Mouse (Mus musculus) gastrocnemius, postnatal 25 days (tissue): ENCODE data around the gene B4gat1. TPM values are rescaled to one million over a fixed set of nuclear protein-coding genes. Genes with fewer than 3 reads are reported as not detected.
A peak's percentile ranks its signal among the peaks of the same experiment; 100 is the strongest.

Source experiments
- DNase-seq: peaks from one replicate; pipeline ENCODE4 v3.0.0; 2022
- total RNA-seq, 2 experiments: library from RNA; stranded (reverse); gene quantifications; 1 replicate in 1 of 2; 2 replicates in 1 of 2; pipeline ENCODE4 v1.2.3; 2021

Gene B4gat1
- total RNA-seq, 2 experiments from 2014 or later, result 17.9 to 20.1 TPM

- no peak for DNase-seq
Observed at GRCm38 (mm10) chr19:5026111-5026510, 12.5 kb upstream of the B4gat1 start.

GRCm38 (mm10) chr19:5032686-5033085 lies 5.9 kb upstream of the B4gat1 start:
- DNase-seq, result no peak

GRCm38 (mm10) chr19:5036577-5036976 lies 2.0 kb upstream of the B4gat1 start:
- no peak for DNase-seq

- peak; percentile 59 for DNase-seq
Observed at GRCm38 (mm10) chr19:5037678-5038571, 701 bp upstream of the B4gat1 start.

- DNase-seq, result no peak
Observed at GRCm38 (mm10) chr19:5039301-5040114, 882 bp downstream of the B4gat1 start.

- DNase-seq, result peak; percentile 88
Observed at GRCm38 (mm10) chr19:5040862-5041523, 2.4 kb downstream of the B4gat1 start, which contains the start of gene Brms1. Brms1 (plus strand) TSS chr19:5041354.

- DNase-seq, result no peak
Observed at GRCm38 (mm10) chr19:5041588-5041987, 3.0 kb downstream of the B4gat1 start.

GRCm38 (mm10) chr19:5045531-5045930 lies 6.9 kb downstream of the B4gat1 start:
- DNase-seq, result no peak

GRCm38 (mm10) chr19:5048138-5049056 lies 9.8 kb downstream of the B4gat1 start:
- DNase-seq, result no peak

- DNase-seq, result no peak
Observed at GRCm38 (mm10) chr19:5049325-5049724, 10.7 kb downstream of the B4gat1 start.

GRCm38 (mm10) chr19:5050047-5050905 lies 11.7 kb downstream of the B4gat1 start, which contains the start of gene Rin1:
Rin1 (plus strand) TSS chr19:5050481.
- DNase-seq, result no peak

GRCm38 (mm10) chr19:5051031-5051430 lies 12.4 kb downstream of the B4gat1 start:
- no peak for DNase-seq

- no peak for DNase-seq
Observed at GRCm38 (mm10) chr19:5051515-5051914, 12.9 kb downstream of the B4gat1 start.

GRCm38 (mm10) chr19:5052166-5052822 lies 13.7 kb downstream of the B4gat1 start:
- no peak for DNase-seq

- no peak for DNase-seq
Observed at GRCm38 (mm10) chr19:5052853-5053252, 14.2 kb downstream of the B4gat1 start.

GRCm38 (mm10) chr19:5053909-5054308 lies 15.3 kb downstream of the B4gat1 start:
- DNase-seq, result no peak

- DNase-seq, result no peak
Observed at GRCm38 (mm10) chr19:5056251-5056650, 17.6 kb downstream of the B4gat1 start.

GRCm38 (mm10) chr19:5057876-5058775 lies 19.5 kb downstream of the B4gat1 start:
- DNase-seq, result no peak
